Mouse (Mus musculus) testis, adult 2 months (tissue): ENCODE results near the gene Mrpl38.

Experiments
- CTCF ChIP-seq: fragments of 200-500 bp; IDR thresholded peaks from 2 replicates; pipeline ENCODE4 v1.5.1; 2012; ENCODE audit warnings: low read depth, mild to moderate bottlenecking, inconsistent platforms, low read length, moderate library complexity; ENCODE audit not compliant: control insufficient read depth, insufficient read depth, insufficient replicate concordance
- POLR2A ChIP-seq: fragments of 200-500 bp; IDR thresholded peaks from 2 replicates; pipeline ENCODE4 v1.6.1; 2012; ENCODE audit warnings: low read depth, mild to moderate bottlenecking, inconsistent platforms, low read length, moderate library complexity; ENCODE audit not compliant: control insufficient read depth

DNA sequence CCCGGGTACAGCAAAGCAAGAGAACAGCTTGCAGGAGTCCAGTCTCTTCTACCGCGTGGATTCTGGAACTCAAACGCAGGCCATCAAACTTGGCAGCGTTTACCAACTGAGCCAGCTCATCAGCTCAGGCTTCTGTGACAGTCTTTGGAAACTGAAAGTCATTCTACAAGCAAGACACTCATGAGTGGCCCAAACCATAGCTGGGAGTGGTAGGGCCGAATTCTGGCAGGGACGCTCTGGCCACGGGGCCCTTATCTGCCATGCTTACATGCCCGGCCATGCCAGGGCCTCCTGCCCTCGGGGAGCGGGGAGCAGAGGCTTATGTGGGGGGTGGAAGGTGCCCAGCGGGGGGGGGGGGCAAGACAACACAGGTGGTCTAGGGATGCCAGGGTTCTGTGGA is 35.1 kb downstream of the Mrpl38 start:
- TF ChIP-seq CTCF (no peak), POLR2A (no peak)
